Mouse (Mus musculus) urinary bladder, adult 18-20 months (tissue): ENCODE data around the gene Tle6.
"Not testable (repeated sequence)": the region's sequence is repeated elsewhere in the genome, so short reads cannot be mapped to it uniquely, and the experiment has no call there.

Experiments
- DNase-seq, 2 experiments: peaks; one replicate each; pipeline ENCODE4 v3.0.0; 2022; ENCODE audit warnings: low spot score in 2 of 2, mixed read lengths in 2 of 2

Gene Tle6

GRCm38 (mm10) chr10:81600738-81601203 is at the start of gene Tle6:
Gene Tle6 (minus strand): TSS chr10:81601073.
- peak; percentile 87 to 91 for DNase-seq

GRCm38 (mm10) chr10:81648803-81649775 is 48.2 kb upstream of the Tle6 start, which contains the start of gene Gm10778:
Gene Gm10778 (plus strand): TSS chr10:81649059.
- peak; percentile 76 to 80 for DNase-seq

GRCm38 (mm10) chr10:81646015-81646555 is 45.2 kb upstream of the Tle6 start:
- DNase-seq, result no peak

DNA sequence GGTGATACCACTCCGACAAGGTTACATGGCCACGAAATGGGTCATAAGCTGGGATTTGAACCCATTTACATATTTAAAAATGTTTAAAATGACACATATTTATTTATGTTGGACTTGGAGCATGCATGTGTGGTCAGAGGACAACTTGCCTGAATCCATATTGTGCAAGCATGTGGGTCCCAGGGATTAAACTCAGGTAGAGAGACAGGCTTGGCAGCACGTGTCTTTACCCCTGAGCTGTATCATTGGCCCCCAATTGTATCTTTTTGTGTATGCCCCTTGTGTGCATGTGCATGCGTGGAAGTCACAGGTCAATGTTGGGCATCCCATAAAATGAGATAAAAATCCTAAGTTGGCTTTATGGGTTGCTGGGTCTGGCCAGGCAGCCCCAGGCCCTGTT is 44.5 kb upstream of the Tle6 start:
- no peak for DNase-seq

DNA sequence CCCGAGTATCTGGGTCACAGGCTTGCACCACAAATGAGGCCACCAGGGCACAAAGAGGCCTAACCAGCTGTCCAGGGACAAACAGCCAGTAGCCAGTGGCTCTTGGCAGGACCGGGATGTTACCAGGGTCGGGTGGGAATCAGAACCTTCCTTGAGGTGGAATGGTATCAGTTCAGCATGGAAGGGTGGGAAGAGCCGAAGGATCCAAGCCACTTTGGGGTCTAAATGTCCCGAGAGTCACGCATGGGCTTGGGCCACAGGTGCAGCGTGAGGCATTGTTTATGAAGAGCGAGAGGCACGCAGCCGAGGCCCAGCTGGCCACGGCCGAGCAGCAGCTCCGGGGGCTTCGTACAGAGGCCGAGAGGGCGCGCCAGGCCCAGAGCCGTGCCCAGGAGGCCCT is 43.8 kb upstream of the Tle6 start:
- no peak for DNase-seq

- no peak for DNase-seq
These were observed 43.3 kb upstream of the Tle6 start for GRCm38 (mm10) chr10:81644162-81644561.

- peak; percentile 86 to 94 for DNase-seq
These were observed 42.7 kb upstream of the Tle6 start for GRCm38 (mm10) chr10:81643449-81644055.

DNA sequence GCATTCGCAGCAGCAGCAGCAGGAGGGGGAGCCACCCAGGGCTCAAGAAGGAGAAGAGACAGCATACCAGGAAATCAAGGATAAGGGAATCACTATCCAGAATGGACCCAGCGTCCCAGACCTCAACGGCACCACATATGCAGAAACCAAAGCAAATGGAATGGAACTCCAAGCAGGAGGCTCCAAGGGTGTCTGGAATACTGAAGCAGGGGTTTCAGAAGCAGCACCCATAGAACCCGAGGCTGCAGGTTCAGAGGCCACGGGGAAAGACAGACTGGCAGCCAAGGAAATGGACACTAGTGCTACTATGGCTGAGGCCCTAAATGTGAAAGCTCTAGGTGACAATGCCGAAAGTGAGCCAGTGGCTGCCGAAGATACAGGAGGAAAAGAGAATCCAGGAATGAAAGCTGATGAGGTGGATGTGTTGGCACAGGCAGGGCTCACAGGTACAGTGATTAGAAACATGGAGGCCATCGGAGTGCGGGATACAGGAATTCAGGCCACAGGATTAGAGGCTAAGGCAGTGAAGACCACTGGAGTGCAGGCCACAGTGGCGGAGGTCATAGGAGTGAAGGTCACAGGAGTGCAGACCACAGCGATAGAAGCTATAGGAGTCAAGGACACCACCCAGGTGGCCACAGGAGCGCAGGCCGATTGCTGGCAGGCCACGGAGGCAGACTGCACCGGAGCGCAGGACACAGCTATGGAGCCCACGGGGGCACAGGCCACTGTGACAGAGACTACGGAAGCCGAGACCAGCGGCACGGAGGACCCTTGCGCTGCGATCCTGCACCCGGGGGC is 42.0 kb upstream of the Tle6 start:
- DNase-seq, result no peak

DNA sequence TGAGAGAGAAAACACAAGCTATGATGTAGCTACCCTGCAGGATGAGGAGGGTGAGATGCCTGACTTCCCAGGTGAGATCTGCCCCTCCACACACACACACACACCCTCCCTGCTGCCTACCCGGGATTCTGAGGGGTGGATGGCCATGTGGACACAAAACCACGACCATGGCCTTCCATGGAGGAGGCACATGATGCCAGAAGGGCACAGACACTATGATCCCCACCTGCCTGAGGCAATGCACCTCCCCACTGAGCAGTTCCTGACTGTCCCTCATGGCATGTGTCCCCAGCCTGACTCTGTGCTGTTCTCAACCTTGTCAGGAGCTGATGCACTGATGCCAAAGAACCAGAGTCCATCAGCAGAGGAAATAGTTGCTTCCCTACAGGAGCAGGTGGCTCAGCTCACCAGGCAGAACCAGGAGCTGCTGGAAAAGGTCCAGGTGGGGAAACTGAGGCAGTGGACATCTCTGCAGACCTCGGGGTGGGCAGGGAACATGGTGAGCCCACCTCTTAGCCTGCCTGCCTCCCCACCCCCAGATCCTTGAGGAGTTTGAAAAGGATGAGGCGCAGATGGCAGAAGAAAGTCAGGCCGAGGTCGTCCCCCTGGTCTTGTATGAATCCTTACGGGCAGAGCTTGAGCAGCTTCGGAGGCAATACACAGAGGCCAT is 41.2 kb upstream of the Tle6 start:
- no peak for DNase-seq

DNA sequence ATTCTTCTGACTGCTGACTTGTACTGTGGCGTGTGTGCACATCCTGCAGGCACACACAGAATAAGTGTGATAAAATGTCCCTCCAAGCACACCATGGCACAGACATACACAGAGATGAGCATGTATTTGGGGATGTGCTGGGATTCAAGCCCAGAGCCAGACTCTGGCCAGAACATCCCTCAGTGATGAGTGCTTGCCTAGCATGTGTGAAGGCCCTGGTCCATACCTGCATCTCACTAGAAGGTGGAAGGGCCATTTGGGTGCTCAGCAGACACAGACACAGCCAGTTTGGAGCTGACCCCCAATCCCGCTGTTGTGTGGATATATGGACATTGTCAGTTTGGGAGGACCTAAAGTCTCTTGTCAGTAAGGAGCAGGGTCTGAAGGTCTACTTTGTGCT is 40.7 kb upstream of the Tle6 start:
- no peak for DNase-seq

- DNase-seq, result not testable (repeated sequence)
These were observed 40.0 kb upstream of the Tle6 start for GRCm38 (mm10) chr10:81640825-81641224.

GRCm38 (mm10) chr10:81638101-81638500 is 37.2 kb upstream of the Tle6 start:
- no peak for DNase-seq

- no peak for DNase-seq
These were observed 35.5 kb upstream of the Tle6 start for GRCm38 (mm10) chr10:81636338-81636737.

DNA sequence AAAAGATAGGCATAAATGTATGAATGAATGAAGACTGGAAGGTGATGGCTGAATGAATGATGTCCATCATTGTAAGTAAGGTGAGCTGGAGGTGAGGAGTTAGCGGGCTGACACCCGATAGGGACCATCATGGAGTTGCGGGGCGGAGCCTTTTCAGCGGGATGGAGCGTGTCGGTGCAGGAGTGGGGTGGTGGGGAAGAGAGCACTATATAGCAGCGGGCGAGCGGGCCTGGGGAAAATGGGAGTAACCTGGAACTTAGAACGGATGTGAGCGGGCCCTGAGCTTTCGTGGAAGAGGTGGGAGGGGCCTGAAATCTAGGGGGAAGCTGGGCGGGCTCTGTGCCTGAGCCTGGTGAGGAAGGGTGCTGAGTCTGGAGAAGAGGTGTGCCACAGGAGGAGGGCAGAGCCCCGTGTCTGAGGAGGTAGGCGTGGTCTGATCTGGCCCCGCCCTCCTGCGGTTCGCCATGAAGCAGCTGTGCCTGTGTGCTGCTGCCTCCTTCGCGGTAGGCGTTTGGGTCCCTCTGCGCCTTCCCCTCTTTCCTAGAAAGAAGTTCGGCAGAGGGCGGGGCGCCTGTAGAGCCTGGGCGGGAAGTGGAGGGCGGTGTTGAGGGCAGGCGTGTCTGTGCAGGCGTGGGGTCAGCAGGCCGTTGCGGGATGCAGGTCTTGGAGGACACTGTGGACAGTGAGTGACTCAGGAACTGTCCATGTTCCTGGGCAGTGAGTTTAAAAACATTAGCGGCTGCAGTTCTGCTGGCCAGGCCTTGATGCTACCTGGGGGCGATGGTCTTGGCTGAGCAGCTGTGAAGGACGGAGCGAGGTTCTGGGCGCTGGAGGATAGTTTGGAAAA is 32.6 kb upstream of the Tle6 start:
- peak; percentile 68 to 70 for DNase-seq

- no peak for DNase-seq
These were observed 27.5 kb upstream of the Tle6 start, which contains the start of gene Ankrd24 for GRCm38 (mm10) chr10:81628390-81628789. Gene Ankrd24 (plus strand): TSS chr10:81628540.

DNA sequence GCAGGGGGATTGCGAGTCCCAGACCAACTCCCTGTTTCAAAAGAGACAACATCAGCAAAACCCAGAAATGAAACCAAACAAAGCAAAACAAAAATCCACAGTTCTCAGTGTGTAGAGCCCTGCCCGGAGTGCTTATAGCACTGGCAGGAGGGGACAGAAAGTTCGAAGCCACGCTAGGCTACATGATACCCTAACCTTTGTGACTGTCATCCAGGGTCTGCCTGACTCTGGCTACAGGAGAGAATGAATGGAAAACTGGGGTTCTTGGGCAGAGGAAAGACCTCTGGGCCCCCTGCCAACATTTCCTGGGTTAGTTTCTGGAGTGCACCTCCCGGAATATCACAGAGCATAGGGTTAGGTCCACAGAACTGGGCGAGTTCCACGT is 27.0 kb upstream of the Tle6 start:
- DNase-seq, result no peak

DNA sequence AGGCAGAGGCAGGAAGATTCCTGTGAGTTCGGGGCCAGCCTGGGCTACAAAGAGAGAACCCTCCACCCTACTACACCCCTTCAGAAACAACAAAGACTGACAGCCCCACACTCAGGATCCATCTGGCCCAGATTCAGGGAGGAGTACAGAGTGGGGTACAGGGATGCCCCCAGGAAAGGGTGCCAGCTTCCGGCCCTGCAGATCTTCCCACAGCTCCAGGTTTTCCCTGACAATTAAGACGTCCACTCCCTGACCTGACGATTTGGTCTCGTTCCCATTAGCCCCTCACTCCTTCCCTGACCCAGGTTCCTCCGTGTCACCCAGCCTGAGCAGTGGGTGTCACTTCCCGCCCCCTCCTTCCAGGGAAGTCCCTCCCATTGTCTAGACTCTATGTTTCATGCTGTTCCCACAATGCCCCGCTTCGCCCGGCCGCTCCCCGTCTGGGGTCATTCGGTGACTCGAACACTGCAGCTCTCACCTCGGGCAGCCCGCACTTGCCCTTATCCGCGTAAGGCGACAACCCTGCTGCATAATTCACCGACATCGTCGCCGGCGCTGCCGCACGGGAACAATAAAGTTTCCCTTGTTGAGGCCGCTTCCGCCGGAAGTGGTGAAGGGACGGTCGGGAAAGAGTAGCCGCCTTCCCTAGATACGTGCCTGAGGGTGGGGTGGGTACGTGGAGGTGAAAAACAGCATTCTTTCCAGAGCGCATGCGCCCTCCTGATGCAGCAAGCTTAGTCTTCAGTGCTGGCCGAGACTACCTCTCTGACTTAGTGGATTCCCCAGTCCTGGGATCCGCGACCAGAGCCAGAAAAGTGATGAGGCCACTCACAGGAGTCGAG is 26.3 kb upstream of the Tle6 start, which contains the start of gene Sirt6:
TSS of gene Sirt6 (minus strand) at position 804 of the 842 bp plus-strand sequence.
- DNase-seq, result peak; percentile 89 to 90

- DNase-seq, result no peak
These were observed 25.5 kb upstream of the Tle6 start for GRCm38 (mm10) chr10:81626101-81626993.
